Mouse (Mus musculus) lung, postnatal 0 days (tissue): ENCODE measurements around the gene Slc45a1. TPM values are rescaled to one million over a fixed set of nuclear protein-coding genes. Genes with fewer than 3 reads are reported as not detected.
"Not testable (repeated sequence)": the region's sequence is repeated elsewhere in the genome, so short reads cannot be mapped to it uniquely, and the experiment has no call there.

Experiments
- ATAC-seq: fragments of 200-750 bp; cut with Nextera tagmentation; 2 replicates; pipeline ENCODE4 v1.8.0; 2017; ENCODE audit warnings: moderate library complexity
- DNase-seq: peaks from one replicate; pipeline ENCODE4 v3.0.0-alpha.2; 2016; ENCODE audit warnings: low spot score
- H3K27ac ChIP-seq: fragments of 300-500 bp; sonication (generic); 2 replicates; pipeline ENCODE4 v1.5.1; 2014; ENCODE audit warnings: antibody characterized with exemption, mild to moderate bottlenecking, low read length, mixed read lengths
- H3K27me3 ChIP-seq: fragments of 300-500 bp; sonication (generic); replicated peaks from 2 replicates; pipeline ENCODE4 v1.6.1; 2014; ENCODE audit warnings: low read length, mixed read lengths; ENCODE audit not compliant: insufficient read depth
- H3K36me3 ChIP-seq: fragments of 300-500 bp; sonication (generic); 2 replicates; pipeline ENCODE4 v1.6.1; 2014; ENCODE audit warnings: low read length, mixed read lengths; ENCODE audit not compliant: insufficient read depth
- H3K4me1 ChIP-seq: fragments of 300-500 bp; sonication (generic); 2 replicates; pipeline ENCODE4 v1.6.1; 2014; ENCODE audit warnings: antibody characterized with exemption, low read depth, low read length, mixed read lengths; ENCODE audit not compliant: insufficient read depth
- H3K4me2 ChIP-seq: fragments of 300-500 bp; sonication (generic); replicated peaks from 2 replicates; pipeline ENCODE4 v1.6.1; 2014; ENCODE audit warnings: low read depth, mild to moderate bottlenecking, low read length, moderate library complexity, mixed read lengths
- H3K4me3 ChIP-seq: fragments of 300-500 bp; sonication (generic); 2 replicates; pipeline ENCODE4 v1.5.1; 2014; ENCODE audit warnings: low read depth, low read length
- H3K9ac ChIP-seq: fragments of 300-500 bp; sonication (generic); replicated peaks from 2 replicates; pipeline ENCODE4 v1.6.1; 2014; ENCODE audit warnings: low read depth, mild to moderate bottlenecking
- H3K9me3 ChIP-seq: fragments of 300-500 bp; sonication (generic); 2 replicates; pipeline ENCODE4 v1.6.1; 2016; ENCODE audit warnings: low read length, mixed read lengths
- CTCF ChIP-seq: IDR thresholded peaks from 2 replicates; pipeline ENCODE4 v1.5.1; 2016; ENCODE audit warnings: antibody characterized with exemption, mild to moderate bottlenecking
- EP300 ChIP-seq: IDR thresholded peaks from 2 replicates; pipeline ENCODE4 v1.6.1; 2016; ENCODE audit warnings: antibody characterized with exemption, mild to moderate bottlenecking, control low read depth
- WGBS: fragments of 180-500 bp; shearing (Covaris S2); extraction: QIAGEN DNeasy Blood & Tissue Kit; methylation state at CpG from one replicate; pipeline ENCODE4 v1.1.7; 2014; 5-methylcytosine and 5-hydroxymethylcytosine counted together
- polyA plus RNA-seq: library from polyadenylated mRNA; unstranded; fragments of >200 nt; fragmentation: Nextera tagmentation; extraction: Ambion mirVana; gene quantifications from 2 replicates; pipeline ENCODE4 v1.2.1, GENCODE M21; 2015

Gene Slc45a1
- polyA plus RNA-seq, 1 experiment from 2014 or later = 0.04 TPM

GRCm38 (mm10) chr4:150603366-150604061 lies 48.5 kb downstream of the Slc45a1 start:
- no peak overlapping the region for H3K9ac ChIP-seq
- ATAC-seq (no peak), DNase-seq (no peak)
- H3K9me3 ChIP-seq = no peaks in the 10 kb centered on the region
- H3K4me1 ChIP-seq = peaks cover 4% of the 10 kb centered on the region; the same call in 1 of the 2 replicates
- H3K4me2 ChIP-seq = no peak overlapping the region
- no peaks in the 10 kb centered on the region for H3K27me3 ChIP-seq
- no peaks in the 10 kb centered on the region for H3K36me3 ChIP-seq
- TF ChIP-seq EP300 = no peak
- no peak for TF ChIP-seq CTCF
- no peak overlapping the region for H3K27ac ChIP-seq
- 100% methylated on average over 1 of the region's 1 CpGs for WGBS
- no peak overlapping the region for H3K4me3 ChIP-seq

- ATAC-seq = no peak
- Histone ChIP-seq H3K4me3 (no peak overlapping the region), H3K9ac (no peak overlapping the region), H3K4me2 (no peak overlapping the region), H3K36me3 (no peaks in the 10 kb centered on the region), H3K4me1 (peaks cover 8% of the 10 kb centered on the region; the same call in 1 of the 2 replicates), H3K9me3 (no peaks in the 10 kb centered on the region), H3K27ac (0 out of 2 replicates have a peak overlapping the region, but pooled peaks have one; percentile 14), H3K27me3 (no peaks in the 10 kb centered on the region)
- WGBS = 79% methylated on average over 10 of the region's 10 CpGs
- DNase-seq = no peak
- TF ChIP-seq EP300 (no peak), CTCF (no peak)
Observed at GRCm38 (mm10) chr4:150601489-150601888, 50.5 kb downstream of the Slc45a1 start.

GRCm38 (mm10) chr4:150600503-150600902 lies 51.5 kb downstream of the Slc45a1 start:
- Histone ChIP-seq H3K27ac (peak overlapping the region; percentile 43; the same call in 1 of the 2 replicates), H3K4me1 (peaks cover 11% of the 10 kb centered on the region; the same call in 1 of the 2 replicates)
- H3K27me3 ChIP-seq, H3K4me2 ChIP-seq, DNase-seq, ATAC-seq, H3K9me3 ChIP-seq, H3K36me3 ChIP-seq, H3K4me3 ChIP-seq, H3K9ac ChIP-seq: not testable (repeated sequence)
- WGBS = 86% methylated on average over 2 of the region's 2 CpGs

GRCm38 (mm10) chr4:150599119-150599992 lies 52.6 kb downstream of the Slc45a1 start:
- peak overlapping the region; percentile 43 for H3K27ac ChIP-seq
- H3K9ac ChIP-seq = no peak overlapping the region
- H3K36me3 ChIP-seq = no peaks in the 10 kb centered on the region
- H3K9me3 ChIP-seq = no peaks in the 10 kb centered on the region
- H3K4me1 ChIP-seq = peaks cover 12% of the 10 kb centered on the region; the same call in 1 of the 2 replicates
- WGBS = 36% methylated on average over 3 of the region's 3 CpGs
- TF ChIP-seq CTCF (no peak), EP300 (peak; percentile 63)
- peak; percentile 79 for ATAC-seq
- no peak overlapping the region for H3K4me3 ChIP-seq
- H3K4me2 ChIP-seq = no peak overlapping the region
- DNase-seq = peak; percentile 53
- H3K27me3 ChIP-seq = no peaks in the 10 kb centered on the region

GRCm38 (mm10) chr4:150598686-150599085 lies 53.3 kb downstream of the Slc45a1 start:
- Histone ChIP-seq H3K9me3 (no peaks in the 10 kb centered on the region), H3K9ac (no peak overlapping the region), H3K4me2 (no peak overlapping the region), H3K36me3 (no peaks in the 10 kb centered on the region), H3K4me3 (no peak overlapping the region), H3K27ac (peak overlapping the region; percentile 59), H3K27me3 (no peaks in the 10 kb centered on the region), H3K4me1 (peaks cover 16% of the 10 kb centered on the region; the same call in 1 of the 2 replicates)
- DNase-seq (no peak), ATAC-seq (no peak)
- TF ChIP-seq EP300 (no peak), CTCF (no peak)
- WGBS = 24% methylated on average over 1 of the region's 1 CpGs

DNA sequence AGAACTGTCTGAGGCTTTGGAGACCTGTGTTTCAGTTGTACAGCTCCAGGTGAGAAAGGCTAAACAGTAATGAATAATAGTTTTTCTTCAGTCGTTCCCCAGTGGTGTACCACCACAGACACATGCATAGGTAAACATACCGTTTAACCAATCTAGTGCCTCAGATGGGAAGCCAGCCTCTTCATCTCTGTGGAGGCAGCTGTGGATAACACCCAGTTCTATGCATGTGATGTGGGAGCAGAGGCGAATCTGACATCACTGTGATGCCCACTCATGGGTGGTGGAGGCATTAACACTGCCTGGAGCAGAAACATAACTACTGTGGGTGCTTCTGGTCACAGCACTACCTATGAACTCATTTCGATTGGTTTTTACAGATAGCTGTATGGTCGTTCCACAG lies 56.0 kb downstream of the Slc45a1 start:
- no peak overlapping the region for H3K27ac ChIP-seq
- WGBS = 58% methylated on average over 5 of the region's 5 CpGs
- no peak for ATAC-seq

More for the DNA sequence above, 56.0 kb downstream of the Slc45a1 start:
- no peaks in the 10 kb centered on the region for H3K36me3 ChIP-seq
- no peak overlapping the region for H3K9ac ChIP-seq
- no peaks in the 10 kb centered on the region for H3K9me3 ChIP-seq
- H3K27me3 ChIP-seq = no peaks in the 10 kb centered on the region
- peaks cover 25% of the 10 kb centered on the region; the same call in 1 of the 2 replicates for H3K4me1 ChIP-seq
- no peak overlapping the region for H3K4me2 ChIP-seq
- no peak for DNase-seq
- H3K4me3 ChIP-seq = no peak overlapping the region
- no peak for TF ChIP-seq CTCF
- no peak for TF ChIP-seq EP300
